Mouse (Mus musculus): ENCODE measurements around the gene Snrpd3.

DNA sequence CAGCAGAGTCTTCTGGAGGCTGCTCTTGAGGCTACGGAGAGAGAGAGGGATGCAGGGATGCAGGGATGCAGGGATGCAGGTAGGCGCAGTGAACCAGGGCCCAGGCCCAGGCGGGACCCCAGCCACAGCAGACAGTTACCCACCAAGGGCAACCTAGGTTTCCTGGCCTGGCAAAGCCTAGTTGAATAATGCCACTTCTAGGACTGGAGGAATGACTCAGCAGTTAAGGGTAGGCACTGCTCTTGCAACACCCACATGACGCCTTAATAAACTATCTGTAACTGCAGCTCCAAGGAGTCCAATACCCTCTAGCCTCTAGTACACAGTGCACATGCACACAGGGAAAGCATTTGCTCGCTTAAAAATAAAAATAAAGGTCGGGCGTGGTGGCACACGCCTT lies 36.7 kb downstream of the Snrpd3 start:
- TF ChIP-seq POLR2A (IDR thresholded peaks at IDR 0.05; ENCODE audit: low read depth, low read length), result no peak
- TF ChIP-seq CTCF (conservative IDR thresholded peaks at IDR 0.05; ENCODE audit: insufficient read depth, insufficient read length, low read depth, low read length), result no peak

Data from kidney, adult 2 months (tissue).